Mouse (Mus musculus) kidney, adult 2 months (tissue): ENCODE measurements at regions not wholly inside any gene's neighbourhood (a gene's known extent, or its start where the extent isn't known, plus 50 kb on each side); places are given as distances from the start of the nearest gene placed in this dataset.

ENCODE experiments used
- CTCF ChIP-seq: fragments of 200-500 bp; conservative IDR thresholded peaks from 2 replicates; pipeline ENCODE4 v1.5.1; 2011; ENCODE audit warnings: low read depth, mild to moderate bottlenecking, control low read depth, low read length, moderate library complexity, mixed read lengths; ENCODE audit not compliant: insufficient read depth, insufficient read length
- POLR2A ChIP-seq: fragments of 200-500 bp; IDR thresholded peaks from one replicate; pipeline ENCODE4 v1.6.1; 2011; ENCODE audit warnings: low read depth, low read length, control low read depth

- TF ChIP-seq POLR2A: no peak
- TF ChIP-seq CTCF: no peak
Observed at GRCm38 (mm10) chr6:100408826-100409225, 121.5 kb upstream of the Rybp start.
